Mouse (Mus musculus) liver, adult 2 months (tissue): ENCODE measurements around the gene Pld6. TPM values are rescaled to one million over a fixed set of nuclear protein-coding genes. Genes with fewer than 3 reads are reported as not detected.

Experiments used
- DNase-seq: peaks from one replicate; pipeline ENCODE4 v3.0.0-alpha.2; 2011; ENCODE audit warnings: low read depth, low spot score; ENCODE audit errors: extremely low read depth
- H3K27ac ChIP-seq: fragments of 200-500 bp; replicated peaks from 2 replicates; pipeline ENCODE4 v1.5.1; 2012; ENCODE audit warnings: low read depth, mild to moderate bottlenecking, control low read depth, inconsistent platforms, low read length; ENCODE audit not compliant: insufficient read depth
- H3K27me3 ChIP-seq: fragments of 200-500 bp; 2 replicates; pipeline ENCODE4 v1.6.1; 2012; ENCODE audit warnings: mild to moderate bottlenecking, moderate library complexity, low read length, inconsistent platforms; ENCODE audit not compliant: control insufficient read depth, insufficient read depth
- H3K36me3 ChIP-seq: fragments of 200-500 bp; 2 replicates; pipeline ENCODE4 v1.6.1; 2012; ENCODE audit warnings: low read length, inconsistent platforms; ENCODE audit not compliant: control insufficient read depth, insufficient read depth
- H3K4me1 ChIP-seq: fragments of 200-500 bp; 2 replicates; pipeline ENCODE4 v1.6.1; 2011; ENCODE audit warnings: low read length; ENCODE audit not compliant: control insufficient read depth, insufficient read depth
- H3K4me3 ChIP-seq: fragments of 200-500 bp; 2 replicates; pipeline ENCODE4 v1.5.1; 2011; ENCODE audit warnings: low read depth, mild to moderate bottlenecking, control low read depth, low read length, moderate library complexity; ENCODE audit not compliant: insufficient read depth
- H3K79me2 ChIP-seq: fragments of 200-500 bp; 2 replicates; pipeline ENCODE4 v1.6.1; 2012; ENCODE audit warnings: inconsistent platforms, mild to moderate bottlenecking, low read length, moderate library complexity; ENCODE audit not compliant: control insufficient read depth, insufficient read depth
- H3K9ac ChIP-seq: fragments of 200-500 bp; 2 replicates; pipeline ENCODE4 v1.6.1; 2012; ENCODE audit warnings: low read depth, mild to moderate bottlenecking, control low read depth, inconsistent platforms, low read length
- CTCF ChIP-seq: fragments of 200-500 bp; IDR thresholded peaks from 2 replicates; pipeline ENCODE4 v1.5.1; 2011; ENCODE audit warnings: low read depth, low read length, control low read depth
- POLR2A ChIP-seq: fragments of 200-500 bp; IDR thresholded peaks from 2 replicates; pipeline ENCODE4 v1.6.1; 2011; ENCODE audit warnings: low read length, control low read depth; ENCODE audit not compliant: insufficient read depth; ENCODE audit errors: extremely low read depth
- WGBS: fragments of 180-500 bp; shearing (Covaris S2); methylation state at CpG from one replicate; pipeline ENCODE4 v1.1.7; 2018; 5-methylcytosine and 5-hydroxymethylcytosine counted together
- polyA plus RNA-seq: library from polyadenylated mRNA; depleted of rRNA; stranded (reverse); fragments of >200 nt; gene quantifications from 2 replicates; pipeline ENCODE4 v1.2.3, GENCODE M21; 2012
- total RNA-seq: library from RNA; depleted of rRNA; stranded (reverse); fragments of >200 nt; gene quantifications from 2 replicates; pipeline ENCODE4 v1.2.3, GENCODE M21; 2014

Gene Pld6
- total and polyA plus RNA-seq, 2 experiments, result 1.6 to 4.3 TPM

DNA sequence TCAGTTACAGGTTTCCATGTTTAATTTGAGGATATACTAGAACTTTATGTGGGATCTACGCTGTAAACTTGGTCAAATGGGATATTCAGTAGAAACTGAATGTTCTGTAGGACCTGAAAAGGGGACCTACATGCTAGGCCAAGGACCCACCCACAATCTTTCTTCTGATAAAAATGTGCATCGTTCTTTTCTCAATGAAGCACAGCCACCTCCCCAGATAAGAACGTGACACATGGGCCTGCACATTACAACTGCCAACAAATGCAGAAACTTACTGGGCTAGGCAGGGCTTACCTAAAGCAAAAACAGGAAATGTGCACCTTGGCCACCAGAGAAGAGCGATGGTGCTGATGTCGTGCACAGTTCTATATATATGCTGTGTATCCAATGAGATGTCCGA, 32.9 kb downstream of the Pld6 start:
- H3K27ac ChIP-seq, result no peak overlapping the region
- DNase-seq, result no peak
- no peak overlapping the region for H3K4me3 ChIP-seq
- no peak for TF ChIP-seq POLR2A
- TF ChIP-seq CTCF, result no peak
- no peaks in the 10 kb centered on the region for H3K4me1 ChIP-seq
- H3K79me2 ChIP-seq, result no peaks in the 10 kb centered on the region
- H3K36me3 ChIP-seq, result peaks cover 41% of the 10 kb centered on the region
- WGBS, result 92% methylated on average over 6 of the region's 6 CpGs
- H3K27me3 ChIP-seq, result no peaks in the 10 kb centered on the region
- no peak overlapping the region for H3K9ac ChIP-seq

DNA sequence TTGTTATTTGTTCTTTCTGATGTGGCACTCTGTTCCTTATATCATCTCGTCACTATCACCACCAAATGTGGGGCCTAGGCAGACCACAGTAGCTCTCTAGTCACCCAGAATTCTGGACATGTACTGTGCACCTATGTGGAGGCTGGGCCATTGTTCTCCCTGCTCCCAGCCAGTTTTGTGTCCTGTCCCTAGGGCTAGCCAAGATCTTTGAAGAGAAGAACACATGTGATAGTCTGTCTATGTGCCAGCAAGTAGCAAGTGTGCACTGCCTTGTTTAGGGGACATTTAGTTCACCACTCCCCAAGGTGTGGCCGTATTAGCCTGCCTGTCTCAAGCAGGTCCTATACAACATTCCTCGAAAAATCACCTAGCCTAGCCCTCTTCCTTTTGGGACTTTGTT, 38.4 kb downstream of the Pld6 start:
- no peak for DNase-seq
- WGBS, result 92% methylated on average over 3 of the region's 3 CpGs
- no peaks in the 10 kb centered on the region for H3K27me3 ChIP-seq
- no peaks in the 10 kb centered on the region for H3K4me1 ChIP-seq
- TF ChIP-seq POLR2A, result no peak
- no peak for TF ChIP-seq CTCF
- no peak overlapping the region for H3K27ac ChIP-seq
- no peaks in the 10 kb centered on the region for H3K79me2 ChIP-seq
- no peak overlapping the region for H3K4me3 ChIP-seq
- H3K9ac ChIP-seq, result no peak overlapping the region
- peaks cover 35% of the 10 kb centered on the region for H3K36me3 ChIP-seq

DNA sequence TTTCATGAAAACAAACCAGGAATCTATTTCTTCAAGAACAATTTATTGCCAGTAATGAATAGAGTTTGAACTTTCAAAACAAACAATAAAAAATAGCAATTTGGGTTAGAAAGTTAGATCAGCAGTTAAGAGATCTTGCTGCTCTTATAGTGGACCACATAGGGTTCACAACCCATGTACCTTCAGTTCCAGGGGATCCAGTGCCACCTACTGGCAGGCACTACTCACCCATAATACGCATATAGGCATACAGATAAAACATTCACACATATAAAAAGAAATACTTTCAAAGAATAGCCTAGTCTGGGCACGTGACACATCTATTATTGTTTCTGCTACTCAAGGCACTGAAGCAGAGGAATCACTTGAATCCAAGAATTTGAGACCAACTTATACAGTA, 40.8 kb downstream of the Pld6 start:
- no peak overlapping the region for H3K27ac ChIP-seq
- 85% methylated on average over 2 of the region's 2 CpGs for WGBS
- H3K79me2 ChIP-seq, result no peaks in the 10 kb centered on the region
- DNase-seq, result peak; percentile 40
- no peaks in the 10 kb centered on the region for H3K4me1 ChIP-seq
- no peak for TF ChIP-seq POLR2A
- TF ChIP-seq CTCF, result peak; percentile 54; the same call in 1 of the 2 replicates
- no peak overlapping the region for H3K4me3 ChIP-seq
- peaks cover 24% of the 10 kb centered on the region for H3K36me3 ChIP-seq
- no peaks in the 10 kb centered on the region for H3K27me3 ChIP-seq
- H3K9ac ChIP-seq, result no peak overlapping the region

DNA sequence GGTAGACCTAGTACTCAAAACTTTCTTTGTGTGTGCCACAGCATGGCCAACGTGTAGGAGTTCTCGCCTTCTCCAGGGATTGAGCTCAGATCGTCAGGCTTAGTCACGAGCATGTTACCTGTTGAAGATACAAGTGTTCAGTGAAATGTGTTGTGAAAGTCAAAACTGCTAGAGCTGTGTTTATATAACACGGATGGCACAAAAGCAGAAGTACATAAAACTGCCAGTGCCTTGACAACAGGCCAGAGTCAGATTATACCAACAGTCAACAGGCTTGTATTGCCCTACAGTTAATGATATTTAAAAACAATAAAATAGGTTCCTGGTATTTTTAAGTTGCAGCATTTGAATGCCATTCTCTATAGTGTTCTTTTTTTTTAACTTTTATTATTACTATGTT, 41.6 kb downstream of the Pld6 start:
- H3K27ac ChIP-seq, result no peak overlapping the region
- H3K4me1 ChIP-seq, result no peaks in the 10 kb centered on the region
- H3K27me3 ChIP-seq, result no peaks in the 10 kb centered on the region
- DNase-seq, result no peak
- no peak overlapping the region for H3K4me3 ChIP-seq
- no peak overlapping the region for H3K9ac ChIP-seq
- TF ChIP-seq CTCF (no peak), POLR2A (no peak)
- no peaks in the 10 kb centered on the region for H3K79me2 ChIP-seq
- 67% methylated on average over 5 of the region's 5 CpGs for WGBS
- H3K36me3 ChIP-seq, result peaks cover 24% of the 10 kb centered on the region; the same call in 1 of the 2 replicates

DNA sequence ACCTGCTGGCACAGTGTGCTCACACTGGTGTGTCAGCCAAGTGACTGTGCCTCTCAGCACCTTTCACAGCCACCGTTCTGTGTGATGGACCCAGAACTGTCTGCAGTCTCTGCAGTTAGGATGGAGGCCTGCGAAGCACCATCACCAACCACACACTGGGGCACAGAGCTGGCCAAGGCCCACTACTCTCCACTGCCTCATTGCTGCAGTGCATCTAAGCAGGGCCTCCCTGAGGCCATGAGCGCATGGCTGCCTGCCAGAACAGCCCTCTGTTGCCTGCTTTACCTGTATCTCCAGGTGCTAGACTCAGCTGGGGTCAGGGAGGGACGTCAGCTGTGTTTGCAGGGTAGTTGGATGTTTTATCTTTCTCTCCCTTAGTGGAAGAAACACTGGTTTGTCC, 43.1 kb downstream of the Pld6 start:
- Histone ChIP-seq H3K27me3 (no peaks in the 10 kb centered on the region), H3K9ac (no peak overlapping the region), H3K4me1 (no peaks in the 10 kb centered on the region), H3K79me2 (no peaks in the 10 kb centered on the region), H3K4me3 (no peak overlapping the region), H3K36me3 (peaks cover 13% of the 10 kb centered on the region; the same call in 1 of the 2 replicates), H3K27ac (no peak overlapping the region)
- DNase-seq, result no peak
- TF ChIP-seq CTCF (no peak), POLR2A (no peak)
- WGBS, result 91% methylated on average over 4 of the region's 4 CpGs

DNA sequence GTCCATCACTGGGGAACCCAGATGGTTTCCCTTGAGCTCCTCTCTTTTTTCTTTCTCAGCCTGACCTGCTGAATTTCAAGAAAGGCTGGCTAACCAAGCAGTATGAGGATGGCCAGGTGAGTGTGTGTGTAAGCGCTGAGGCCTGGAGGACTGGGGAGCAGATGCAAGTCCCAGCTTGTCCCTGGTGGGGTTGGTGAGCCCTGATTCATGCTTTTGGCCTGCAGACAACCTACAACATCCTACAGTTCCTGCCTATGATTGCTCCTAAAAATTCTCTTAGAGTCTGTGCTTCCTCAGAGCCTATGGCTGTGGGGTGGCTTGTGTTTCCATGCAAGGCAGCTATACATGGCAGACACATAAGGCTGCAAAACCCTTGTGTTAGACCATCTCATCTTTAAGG, 43.7 kb downstream of the Pld6 start:
- H3K27ac ChIP-seq, result no peak overlapping the region
- H3K27me3 ChIP-seq, result no peaks in the 10 kb centered on the region
- DNase-seq, result no peak
- H3K79me2 ChIP-seq, result no peaks in the 10 kb centered on the region
- WGBS, result 100% methylated on average over 1 of the region's 1 CpGs
- TF ChIP-seq POLR2A, result no peak
- no peak for TF ChIP-seq CTCF
- no peak overlapping the region for H3K9ac ChIP-seq
- peaks cover 12% of the 10 kb centered on the region; the same call in 1 of the 2 replicates for H3K36me3 ChIP-seq
- no peaks in the 10 kb centered on the region for H3K4me1 ChIP-seq
- H3K4me3 ChIP-seq, result no peak overlapping the region

DNA sequence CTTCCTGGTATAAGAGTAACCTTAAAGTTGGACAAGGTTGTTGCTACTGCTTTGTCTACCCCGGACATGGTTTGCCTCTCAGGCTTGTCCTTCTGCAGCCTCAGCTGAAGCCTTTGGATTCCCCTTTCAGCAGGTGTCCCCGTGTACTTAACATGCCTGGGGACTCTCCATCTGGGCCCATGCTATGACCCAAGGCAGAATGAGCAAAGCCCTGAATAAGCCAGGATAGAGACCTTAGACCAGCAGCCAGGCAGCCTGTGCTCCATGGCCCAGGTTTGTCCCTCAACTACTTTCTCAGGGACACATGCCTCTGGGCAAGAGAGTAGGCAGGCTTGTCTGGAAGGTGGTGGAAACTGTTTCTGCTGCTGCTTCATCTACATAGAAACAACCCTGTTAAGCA, 44.1 kb downstream of the Pld6 start:
- no peaks in the 10 kb centered on the region for H3K4me1 ChIP-seq
- peaks cover 10% of the 10 kb centered on the region; the same call in 1 of the 2 replicates for H3K36me3 ChIP-seq
- WGBS, result 95% methylated on average over 2 of the region's 2 CpGs
- TF ChIP-seq POLR2A (no peak), CTCF (no peak)
- H3K79me2 ChIP-seq, result no peaks in the 10 kb centered on the region
- no peak overlapping the region for H3K9ac ChIP-seq
- no peak overlapping the region for H3K4me3 ChIP-seq
- H3K27me3 ChIP-seq, result no peaks in the 10 kb centered on the region
- no peak overlapping the region for H3K27ac ChIP-seq
- DNase-seq, result no peak
